Mouse (Mus musculus) CH12.LX (cell line): Measurements from ENCODE around the gene Polr3b. TPM values are rescaled to one million over a fixed set of nuclear protein-coding genes. Genes with fewer than 3 reads are reported as not detected.

ENCODE experiments used
- DNase-seq: peaks from one replicate; pipeline ENCODE4 v3.0.0-alpha.2; 2013; ENCODE audit errors: extremely low read depth
- H3K27ac ChIP-seq: 2 replicates; pipeline ENCODE4 v1.5.1; 2012; ENCODE audit warnings: low read depth, mild to moderate bottlenecking, control low read depth, moderate library complexity; ENCODE audit not compliant: insufficient read depth
- H3K27me3 ChIP-seq: replicated peaks from 2 replicates; pipeline ENCODE3; 2012; ENCODE audit warnings: inconsistent platforms
- H3K36me3 ChIP-seq, 2 experiments: replicated peaks in 1 of 2; 2 replicates each; pipeline versions ENCODE3 to v1.6.1; 2012; ENCODE audit warnings: inconsistent platforms in 1 of 2, low read length in 1 of 2, mild to moderate bottlenecking in 1 of 2, mixed read lengths in 1 of 2, moderate library complexity in 1 of 2; ENCODE audit not compliant: control insufficient read depth in 1 of 2, insufficient read depth in 1 of 2
- H3K4me1 ChIP-seq, 2 experiments: 2 replicates each; pipeline ENCODE4 v1.6.1; 2012; ENCODE audit warnings: inconsistent platforms in 1 of 2, moderate library complexity in 1 of 2; ENCODE audit not compliant: insufficient read depth in 2 of 2, control insufficient read depth in 1 of 2
- H3K4me2 ChIP-seq: 2 replicates; pipeline ENCODE4 v1.6.1; 2012; ENCODE audit warnings: low read depth, mild to moderate bottlenecking, control low read depth; ENCODE audit not compliant: poor library complexity, insufficient read depth, severe bottlenecking
- H3K4me3 ChIP-seq, 3 experiments: fragments of 150-350 bp in 1 of 3; sonication (generic) in 1 of 3; replicated peaks in 1 of 3; 2 replicates each; pipeline versions ENCODE3 to v1.5.1; 2011 to 2012; ENCODE audit warnings: low read depth in 2 of 3, low read length in 2 of 3, mild to moderate bottlenecking in 2 of 3, moderate library complexity in 2 of 3, control low read depth in 1 of 3, improper control_type of control experiment in 1 of 3, inconsistent platforms in 1 of 3, mixed read lengths in 1 of 3; ENCODE audit not compliant: poor library complexity in 1 of 3
- H3K79me2 ChIP-seq: replicated peaks from 2 replicates; pipeline ENCODE4 v1.6.1; 2012; ENCODE audit warnings: mild to moderate bottlenecking, moderate library complexity; ENCODE audit not compliant: control insufficient read depth, poor library complexity, insufficient read depth, severe bottlenecking; ENCODE audit errors: extremely low read depth
- H3K9ac ChIP-seq: 2 replicates; pipeline ENCODE4 v1.6.1; 2012; ENCODE audit warnings: low read depth, mild to moderate bottlenecking, control low read depth, moderate library complexity; ENCODE audit not compliant: insufficient read depth
- H3K9me3 ChIP-seq: replicated peaks from 2 replicates; pipeline ENCODE3; 2012; ENCODE audit warnings: low read length, inconsistent platforms, mixed read lengths
- BHLHE40 ChIP-seq: IDR thresholded peaks from 2 replicates; pipeline ENCODE4 v1.6.1; 2011; ENCODE audit warnings: mild to moderate bottlenecking, low read depth, low read length, improper control_type of control experiment
- CHD1 ChIP-seq: IDR thresholded peaks from 2 replicates; pipeline ENCODE4 v1.6.1; 2012; ENCODE audit warnings: low read depth, low read length, improper control_type of control experiment, inconsistent platforms
- CHD2 ChIP-seq: IDR thresholded peaks from 2 replicates; pipeline ENCODE4 v1.6.1; 2011; ENCODE audit warnings: low read length, improper control_type of control experiment
- CTCF ChIP-seq, 2 experiments: IDR thresholded peaks in 1 of 2; conservative IDR thresholded peaks in 1 of 2; 2 replicates each; pipeline ENCODE4 v1.5.1; 2011 to 2012; ENCODE audit warnings: low read depth in 2 of 2, low read length in 2 of 2, improper control_type of control experiment in 1 of 2, inconsistent platforms in 1 of 2, mild to moderate bottlenecking in 1 of 2, moderate library complexity in 1 of 2
- E2F4 ChIP-seq: IDR thresholded peaks from 2 replicates; pipeline ENCODE4 v1.6.1; 2011; ENCODE audit warnings: low read depth, low read length, improper control_type of control experiment; ENCODE audit not compliant: insufficient replicate concordance
- ELF1 ChIP-seq: IDR thresholded peaks from 2 replicates; pipeline ENCODE4 v1.6.1; 2014; ENCODE audit warnings: low read depth, mild to moderate bottlenecking, inconsistent platforms, low read length, improper control_type of control experiment
- EP300 ChIP-seq: IDR thresholded peaks from 2 replicates; pipeline ENCODE4 v1.6.1; 2011; ENCODE audit warnings: low read length, improper control_type of control experiment
- ETS1 ChIP-seq: conservative IDR thresholded peaks from 2 replicates; pipeline ENCODE4 v1.6.1; 2012; ENCODE audit warnings: low read depth, mild to moderate bottlenecking, inconsistent platforms, low read length, improper control_type of control experiment, moderate library complexity
- GABPA ChIP-seq: IDR thresholded peaks from 2 replicates; pipeline ENCODE4 v1.6.1; 2012; ENCODE audit warnings: low read depth, low read length, improper control_type of control experiment, inconsistent platforms; ENCODE audit not compliant: insufficient replicate concordance
- HCFC1 ChIP-seq: IDR thresholded peaks from 2 replicates; pipeline ENCODE4 v1.6.1; 2012; ENCODE audit warnings: low read depth, mild to moderate bottlenecking, inconsistent platforms, low read length, improper control_type of control experiment
- IRF4 ChIP-seq: IDR thresholded peaks from 2 replicates; pipeline ENCODE4 v1.6.1; 2014; ENCODE audit warnings: low read depth, mild to moderate bottlenecking, inconsistent platforms, low read length, improper control_type of control experiment
- JUN ChIP-seq: IDR thresholded peaks from 2 replicates; pipeline ENCODE4 v1.6.1; 2011; ENCODE audit warnings: low read depth, mild to moderate bottlenecking, low read length, improper control_type of control experiment, moderate library complexity; ENCODE audit not compliant: insufficient read depth
- MAFK ChIP-seq: IDR thresholded peaks from 2 replicates; pipeline ENCODE4 v1.6.1; 2011; ENCODE audit warnings: low read length, improper control_type of control experiment; ENCODE audit not compliant: insufficient replicate concordance
- MAX ChIP-seq: IDR thresholded peaks from 2 replicates; pipeline ENCODE4 v1.6.1; 2011; ENCODE audit warnings: low read length, improper control_type of control experiment
- MAZ ChIP-seq: IDR thresholded peaks from 2 replicates; pipeline ENCODE4 v1.6.1; 2012; ENCODE audit warnings: low read depth, mild to moderate bottlenecking, inconsistent platforms, low read length, improper control_type of control experiment, moderate library complexity
- MEF2A ChIP-seq: IDR thresholded peaks from 2 replicates; pipeline ENCODE4 v1.6.1; 2014; ENCODE audit warnings: low read depth, mild to moderate bottlenecking, inconsistent platforms, low read length, improper control_type of control experiment, borderline replicate concordance
- MXI1 ChIP-seq: IDR thresholded peaks from 2 replicates; pipeline ENCODE4 v1.6.1; 2011; ENCODE audit warnings: mild to moderate bottlenecking, low read depth, low read length, improper control_type of control experiment
- MYC ChIP-seq: IDR thresholded peaks from 2 replicates; pipeline ENCODE4 v1.6.1; 2011; ENCODE audit warnings: low read depth, mild to moderate bottlenecking, improper control_type of control experiment, low read length
- NRF1 ChIP-seq: IDR thresholded peaks from 2 replicates; pipeline ENCODE4 v1.6.1; 2014; ENCODE audit warnings: low read depth, mild to moderate bottlenecking, inconsistent platforms, low read length, improper control_type of control experiment, moderate library complexity
- POLR2A ChIP-seq: IDR thresholded peaks from 2 replicates; pipeline ENCODE4 v1.6.1; 2011; ENCODE audit warnings: low read depth, mild to moderate bottlenecking, improper control_type of control experiment, low read length
- POLR2AphosphoS2 ChIP-seq: IDR thresholded peaks from 2 replicates; pipeline ENCODE4 v1.6.1; 2011; ENCODE audit warnings: low read depth, low read length, improper control_type of control experiment
- RCOR1 ChIP-seq: conservative IDR thresholded peaks from 2 replicates; pipeline ENCODE4 v1.6.1; 2012; ENCODE audit warnings: low read depth, mild to moderate bottlenecking, inconsistent platforms, low read length, improper control_type of control experiment
- SIN3A ChIP-seq: IDR thresholded peaks from 2 replicates; pipeline ENCODE4 v1.6.1; 2012; ENCODE audit warnings: low read length, improper control_type of control experiment, inconsistent platforms
- SMC3 ChIP-seq: IDR thresholded peaks from 2 replicates; pipeline ENCODE4 v1.6.1; 2011; ENCODE audit warnings: low read depth, low read length, improper control_type of control experiment
- TBP ChIP-seq: conservative IDR thresholded peaks from 2 replicates; pipeline ENCODE4 v1.6.1; 2011; ENCODE audit warnings: low read depth, low read length, improper control_type of control experiment
- TCF12 ChIP-seq: IDR thresholded peaks from 2 replicates; pipeline ENCODE4 v1.6.1; 2014; ENCODE audit warnings: low read depth, mild to moderate bottlenecking, inconsistent platforms, low read length, improper control_type of control experiment
- UBTF ChIP-seq: IDR thresholded peaks from 2 replicates; pipeline ENCODE4 v1.6.1; 2012; ENCODE audit warnings: low read depth, mild to moderate bottlenecking, inconsistent platforms, low read length, improper control_type of control experiment, moderate library complexity
- ZC3H11A ChIP-seq: IDR thresholded peaks from 2 replicates; pipeline ENCODE4 v1.6.1; 2012; ENCODE audit warnings: low read depth, mild to moderate bottlenecking, inconsistent platforms, low read length, improper control_type of control experiment
- ZKSCAN1 ChIP-seq: IDR thresholded peaks from 2 replicates; pipeline ENCODE4 v1.6.1; 2012; ENCODE audit warnings: low read depth, inconsistent platforms, low read length, improper control_type of control experiment, borderline replicate concordance
- ZMIZ1 ChIP-seq: IDR thresholded peaks from 2 replicates; pipeline ENCODE4 v1.6.1; 2012; ENCODE audit warnings: low read depth, mild to moderate bottlenecking, inconsistent platforms, low read length, improper control_type of control experiment
- ZNF384 ChIP-seq: IDR thresholded peaks from 2 replicates; pipeline ENCODE4 v1.6.1; 2012; ENCODE audit warnings: low read depth, low read length, improper control_type of control experiment, inconsistent platforms
- dilution Hi-C: fragments of 300-500 bp; cut with MboI; formaldehyde crosslinking; loops from 2 replicates; pipeline ENCODE4 v1.14.3; 2020; ENCODE audit warnings: low sequenced_read_pairs; ENCODE audit not compliant: extremely low pct_unique_long_range_greater_than_20kb, extremely low pct_ligation_motif_present
- in situ Hi-C: fragments of 300-500 bp; cut with MboI; formaldehyde crosslinking; loops from 3 replicates; pipeline ENCODE4 v1.14.3; 2019; ENCODE audit warnings: low sequenced_read_pairs, low pct_ligation_motif_present, low pct_unique_long_range_greater_than_20kb, mixed read lengths
- polyA plus RNA-seq: library from polyadenylated mRNA; unstranded; fragments of >175 nt; gene quantifications from 2 replicates; pipeline ENCODE4 v1.2.1, GENCODE M21; 2012; ENCODE audit warnings: low read depth; ENCODE audit not compliant: insufficient read length
- total RNA-seq, 2 experiments: library from RNA; depleted of rRNA; stranded (reverse); fragments of 300-350 nt in 1 of 2; fragments of >200 nt in 1 of 2; gene quantifications; 2 replicates each; pipeline ENCODE4 v1.2.3; 2012 to 2014

Gene Polr3b
- total and polyA plus RNA-seq, 3 experiments = 13.0 to 20.8 (median 16.3) TPM

DNA sequence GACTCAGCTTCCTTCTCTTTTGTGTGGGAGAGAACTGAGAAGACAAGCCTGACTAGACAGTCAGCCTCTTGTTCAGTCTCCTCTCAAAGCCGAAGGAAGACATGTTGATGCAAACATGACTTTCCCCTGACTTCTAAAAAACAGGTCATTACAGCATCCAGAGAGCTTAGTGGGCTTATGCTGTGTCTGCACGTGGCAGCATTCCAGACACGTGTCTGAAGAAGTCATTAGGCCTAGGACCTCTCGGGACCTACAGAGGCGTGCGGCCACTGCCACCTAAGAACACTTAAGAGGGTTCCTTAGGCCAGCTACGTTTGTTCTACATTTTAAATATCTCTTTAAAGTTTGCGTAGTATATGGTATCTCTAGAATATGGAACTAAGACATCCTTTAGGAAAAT, 23.8 kb downstream of the Polr3b start:
- Histone ChIP-seq H3K9ac (peak overlapping the region; percentile 31; the same call in 1 of the 2 replicates), H3K27ac (peak overlapping the region; percentile 39; the same call in 1 of the 2 replicates), H3K4me3 (no peak overlapping the region), H3K79me2 (no peaks in the 10 kb centered on the region), H3K4me1 (peaks cover 11 to 54% of the 10 kb centered on the region in 2 experiments), H3K4me2 (no peak overlapping the region), H3K27me3 (no peaks in the 10 kb centered on the region), H3K9me3 (no peaks in the 10 kb centered on the region), H3K36me3 (peaks cover 7 to 66% of the 10 kb centered on the region in 2 experiments)
- no peak for DNase-seq
- in situ Hi-C loops (loop anchor here (10.0 kb wide), 1 partner anchor 389 kb away; no protein-coding TSS in a partner anchor), dilution Hi-C loops (no loop called here)
- no peak for TF ChIP-seq TCF12
- TF ChIP-seq MYC = peak; percentile 73; the same call in 1 of the 2 replicates
- no peak for TF ChIP-seq POLR2AphosphoS2
- TF ChIP-seq MAFK = no peak
- no peak for TF ChIP-seq UBTF
- TF ChIP-seq CHD2 = 0 out of 2 replicates have a peak, but pooled peaks have one; percentile 9
- no peak for TF ChIP-seq ZMIZ1
- TF ChIP-seq IRF4 = no peak
- 0 out of 2 replicates have a peak, but pooled peaks have one; percentile 4 for TF ChIP-seq MEF2A
- no peak for TF ChIP-seq GABPA
- peak; percentile 36; the same call in 1 of the 2 replicates for TF ChIP-seq MAX
- no peak for TF ChIP-seq MXI1
- TF ChIP-seq E2F4 = no peak
- TF ChIP-seq BHLHE40 = peak; percentile 64
- no peak for TF ChIP-seq RCOR1

- Histone ChIP-seq H3K9me3 (no peaks in the 10 kb centered on the region), H3K4me2 (peak overlapping the region; percentile 61), H3K27me3 (no peaks in the 10 kb centered on the region), H3K4me1 (peaks cover 11 to 57% of the 10 kb centered on the region in 2 experiments), H3K79me2 (no peaks in the 10 kb centered on the region), H3K27ac (peak overlapping the region; percentile 44; the same call in 1 of the 2 replicates), H3K9ac (peak overlapping the region; percentile 31; the same call in 1 of the 2 replicates), H3K36me3 (peaks cover 6 to 64% of the 10 kb centered on the region in 2 experiments), H3K4me3 (no peak overlapping the region)
- peak; percentile 57 for DNase-seq
- in situ Hi-C loops = loop anchor here (10.0 kb wide), 1 partner anchor 388 kb away; no protein-coding TSS in a partner anchor
- dilution Hi-C loops = no loop called here
- no peak for TF ChIP-seq CHD1
- TF ChIP-seq CTCF (conservative IDR thresholded peaks at IDR 0.05 in 1 of 2, IDR thresholded peaks at IDR 0.05 in 1 of 2; ENCODE audit: low read depth in 2 of 2, low read length in 2 of 2) = no peak
- TF ChIP-seq CHD2 = peak; percentile 1; the same call in 1 of the 2 replicates
- TF ChIP-seq SIN3A = no peak
- no peak for TF ChIP-seq ZKSCAN1
- peak; percentile 64 for TF ChIP-seq ZNF384
- no peak for TF ChIP-seq E2F4
- no peak for TF ChIP-seq TCF12
- TF ChIP-seq JUN = no peak
- TF ChIP-seq ZMIZ1 = no peak
- TF ChIP-seq MAZ = no peak
- no peak for TF ChIP-seq ETS1
- no peak for TF ChIP-seq SMC3
- no peak for TF ChIP-seq MAFK
- no peak for TF ChIP-seq HCFC1
- no peak for TF ChIP-seq RCOR1
- TF ChIP-seq POLR2A = peak; percentile 40; the same call in 1 of the 2 replicates
- TF ChIP-seq ELF1 = no peak
- TF ChIP-seq NRF1 = no peak
- no peak for TF ChIP-seq ZC3H11A
- TF ChIP-seq TBP = 0 out of 2 replicates have a peak, but pooled peaks have one; percentile 37
- TF ChIP-seq EP300 = peak; percentile 21; the same call in 1 of the 2 replicates
Observed at GRCm38 (mm10) chr10:84646506-84647102, 24.5 kb downstream of the Polr3b start.
